Mouse (Mus musculus) forebrain, embryonic 15.5 days (tissue): ENCODE measurements at regions not wholly inside any gene's neighbourhood (a gene's known extent, or its start where the extent isn't known, plus 50 kb on each side); places are given as distances from the start of the nearest gene placed in this dataset.
"Not testable (repeated sequence)": the region's sequence is repeated elsewhere in the genome, so short reads cannot be mapped to it uniquely, and the experiment has no call there.

Experiments used
- ATAC-seq: fragments of 200-750 bp; cut with Nextera tagmentation; replicated peaks from 2 replicates; pipeline ENCODE4 v1.8.0; 2017; ENCODE audit warnings: mild to moderate bottlenecking, moderate TSS enrichment, moderate library complexity
- H3K27ac ChIP-seq: fragments of 300-500 bp; sonication (generic); replicated peaks from 2 replicates; pipeline ENCODE4 v1.5.1; 2015; ENCODE audit warnings: mild to moderate bottlenecking, inconsistent platforms
- H3K27me3 ChIP-seq: fragments of 300-500 bp; sonication (generic); 2 replicates; pipeline ENCODE4 v1.6.1; 2015; ENCODE audit warnings: inconsistent platforms
- H3K36me3 ChIP-seq: fragments of 300-500 bp; sonication (generic); 2 replicates; pipeline ENCODE4 v1.6.1; 2015; ENCODE audit warnings: mild to moderate bottlenecking, inconsistent platforms
- H3K4me1 ChIP-seq: fragments of 300-500 bp; sonication (generic); 2 replicates; pipeline ENCODE4 v1.6.1; 2015; ENCODE audit warnings: inconsistent platforms
- H3K4me2 ChIP-seq: fragments of 300-500 bp; sonication (generic); replicated peaks from 2 replicates; pipeline ENCODE4 v1.6.1; 2015; ENCODE audit warnings: mild to moderate bottlenecking, inconsistent platforms
- H3K4me3 ChIP-seq: fragments of 300-500 bp; sonication (generic); 2 replicates; pipeline ENCODE4 v1.5.1; 2015; ENCODE audit warnings: mild to moderate bottlenecking, inconsistent platforms
- H3K9ac ChIP-seq: fragments of 300-500 bp; sonication (generic); replicated peaks from 2 replicates; pipeline ENCODE4 v1.6.1; 2015; ENCODE audit warnings: mild to moderate bottlenecking, inconsistent platforms
- H3K9me3 ChIP-seq: fragments of 300-500 bp; sonication (generic); 2 replicates; pipeline ENCODE4 v1.6.1; 2016; ENCODE audit warnings: inconsistent platforms
- WGBS: fragments of 180-500 bp; shearing (Covaris S2); methylation state at CpG from one replicate; pipeline ENCODE4 v1.1.7; 2015; ENCODE audit warnings: mixed read lengths; 5-methylcytosine and 5-hydroxymethylcytosine counted together

GRCm38 (mm10) chr1:184669173-184669572, 63.2 kb downstream of the Hlx start:
- H3K9me3 ChIP-seq, H3K27me3 ChIP-seq, H3K36me3 ChIP-seq, H3K4me3 ChIP-seq, H3K27ac ChIP-seq, H3K4me2 ChIP-seq, H3K4me1 ChIP-seq, ATAC-seq, H3K9ac ChIP-seq: not testable (repeated sequence)
- 88% methylated on average over 5 of the region's 5 CpGs for WGBS

DNA sequence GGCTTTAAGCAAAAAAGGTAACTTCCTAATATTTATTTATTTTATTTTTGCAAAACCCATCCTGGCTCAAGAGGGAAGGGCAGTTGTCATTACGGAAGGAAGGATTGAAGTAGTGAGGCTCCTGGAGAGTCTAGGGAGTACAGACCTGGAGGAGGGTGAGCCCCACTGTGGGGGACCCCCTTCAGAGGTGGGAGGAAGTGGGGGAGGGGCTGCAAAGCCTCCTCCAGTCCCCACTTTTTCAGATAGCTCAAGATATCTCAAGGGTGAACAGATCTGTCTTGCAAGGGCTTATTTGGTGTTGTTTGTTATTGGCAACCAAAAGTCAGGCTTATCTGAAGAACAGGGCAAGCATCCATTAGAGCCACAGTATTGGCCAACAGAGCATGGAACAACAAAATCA, 64.0 kb downstream of the Hlx start:
- H3K9ac ChIP-seq, result no peak overlapping the region
- H3K27me3 ChIP-seq, result no peaks in the 10 kb centered on the region
- no peak overlapping the region for H3K4me2 ChIP-seq
- H3K4me1 ChIP-seq, result no peaks in the 10 kb centered on the region
- H3K27ac ChIP-seq, result no peak overlapping the region
- H3K36me3 ChIP-seq, result no peaks in the 10 kb centered on the region
- WGBS, result 83% methylated on average over 1 of the region's 1 CpGs
- H3K4me3 ChIP-seq, result no peak overlapping the region
- ATAC-seq, result no peak
- H3K9me3 ChIP-seq, result no peaks in the 10 kb centered on the region

DNA sequence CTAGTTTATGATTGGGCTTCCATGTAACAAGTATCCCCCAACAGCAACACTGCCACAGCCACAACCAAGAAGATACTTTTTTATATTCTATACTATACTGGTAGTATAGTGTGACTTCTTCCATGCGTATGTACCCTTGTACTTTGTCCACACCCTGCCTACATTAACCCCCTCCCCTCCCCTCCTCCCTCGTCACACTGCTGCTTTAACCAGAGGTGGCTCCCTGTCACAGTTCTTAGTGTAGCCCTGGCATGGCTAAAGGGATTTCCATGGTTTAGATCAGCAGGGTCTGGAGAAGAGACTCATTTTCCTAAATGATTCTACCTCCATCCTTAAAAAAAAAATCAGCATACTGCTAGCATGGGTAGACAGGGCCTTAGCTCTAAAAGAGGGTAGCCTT, 64.4 kb downstream of the Hlx start:
- Histone ChIP-seq H3K4me2 (no peak overlapping the region), H3K9ac (no peak overlapping the region), H3K4me3 (no peak overlapping the region), H3K36me3 (no peaks in the 10 kb centered on the region), H3K9me3 (no peaks in the 10 kb centered on the region), H3K27me3 (no peaks in the 10 kb centered on the region), H3K27ac (no peak overlapping the region), H3K4me1 (no peaks in the 10 kb centered on the region)
- ATAC-seq, result no peak
- WGBS, result 69% methylated on average over 2 of the region's 2 CpGs

DNA sequence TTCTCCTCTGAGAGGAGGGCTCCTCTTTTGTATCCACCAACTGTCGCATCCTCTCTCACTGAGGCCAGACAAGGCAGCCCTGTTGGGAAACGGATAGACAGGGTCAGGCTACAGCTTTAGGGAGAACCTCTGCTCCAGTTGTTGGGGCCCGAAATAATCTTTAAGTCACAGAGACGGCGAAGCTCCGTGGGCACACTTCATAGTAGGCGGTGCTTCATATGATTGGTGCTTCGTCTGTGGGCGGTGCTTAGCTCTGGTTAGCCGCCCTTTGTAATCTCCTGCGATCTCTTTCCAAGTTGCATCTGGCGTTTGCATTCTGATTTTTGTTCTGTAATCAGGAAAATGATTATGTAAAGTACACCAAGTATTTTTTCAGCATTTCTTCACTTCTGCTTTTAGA, 67.2 kb downstream of the Hlx start:
- no peak overlapping the region for H3K27ac ChIP-seq
- WGBS, result 83% methylated on average over 12 of the region's 12 CpGs
- H3K4me2 ChIP-seq, result no peak overlapping the region

DNA sequence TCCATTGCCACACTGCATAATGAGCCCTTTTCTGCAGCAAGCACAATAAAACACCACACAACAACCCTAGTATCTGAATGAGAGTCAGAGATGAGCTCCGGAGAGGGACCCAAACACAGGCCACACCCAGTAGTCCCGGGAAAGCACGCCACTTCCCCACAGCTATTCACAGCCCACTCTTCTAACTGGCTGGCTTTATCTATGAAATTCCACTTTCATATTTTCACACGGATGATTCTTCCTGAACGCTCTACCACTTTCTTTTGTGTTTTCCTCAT, 68.4 kb downstream of the Hlx start:
- no peak overlapping the region for H3K9ac ChIP-seq
- H3K9me3 ChIP-seq, result no peaks in the 10 kb centered on the region
- no peak for ATAC-seq
- no peak overlapping the region for H3K4me2 ChIP-seq
- no peak overlapping the region for H3K27ac ChIP-seq
- H3K36me3 ChIP-seq, result no peaks in the 10 kb centered on the region
- 62% methylated on average over 5 of the region's 5 CpGs for WGBS
- H3K4me3 ChIP-seq, result no peak overlapping the region
- no peaks in the 10 kb centered on the region for H3K27me3 ChIP-seq
- no peaks in the 10 kb centered on the region for H3K4me1 ChIP-seq

More for the DNA sequence above, 67.2 kb downstream of the Hlx start:
- no peak overlapping the region for H3K4me3 ChIP-seq
- no peak for ATAC-seq
- no peak overlapping the region for H3K9ac ChIP-seq
- H3K36me3 ChIP-seq, result no peaks in the 10 kb centered on the region
- H3K27me3 ChIP-seq, result no peaks in the 10 kb centered on the region
- H3K4me1 ChIP-seq, result no peaks in the 10 kb centered on the region
- no peaks in the 10 kb centered on the region for H3K9me3 ChIP-seq

- H3K27me3 ChIP-seq, result no peaks in the 10 kb centered on the region
- H3K9me3 ChIP-seq, result no peaks in the 10 kb centered on the region
- H3K27ac ChIP-seq, result no peak overlapping the region
- no peak overlapping the region for H3K9ac ChIP-seq
- no peak for ATAC-seq
- H3K4me3 ChIP-seq, result no peak overlapping the region
- H3K4me1 ChIP-seq, result no peaks in the 10 kb centered on the region
- H3K4me2 ChIP-seq, result no peak overlapping the region
- WGBS, result 75% methylated on average over 14 of the region's 14 CpGs
- no peaks in the 10 kb centered on the region for H3K36me3 ChIP-seq
Observed at GRCm38 (mm10) chr1:184663300-184664097, 68.9 kb downstream of the Hlx start.

GRCm38 (mm10) chr1:184650541-184651105, 81.8 kb downstream of the Hlx start:
- 86% methylated on average over 4 of the region's 4 CpGs for WGBS
- Histone ChIP-seq H3K4me2 (no peak overlapping the region), H3K36me3 (no peaks in the 10 kb centered on the region), H3K27ac (no peak overlapping the region), H3K4me3 (no peak overlapping the region), H3K27me3 (no peaks in the 10 kb centered on the region), H3K9me3 (no peaks in the 10 kb centered on the region), H3K9ac (no peak overlapping the region), H3K4me1 (no peaks in the 10 kb centered on the region)
- no peak for ATAC-seq

DNA sequence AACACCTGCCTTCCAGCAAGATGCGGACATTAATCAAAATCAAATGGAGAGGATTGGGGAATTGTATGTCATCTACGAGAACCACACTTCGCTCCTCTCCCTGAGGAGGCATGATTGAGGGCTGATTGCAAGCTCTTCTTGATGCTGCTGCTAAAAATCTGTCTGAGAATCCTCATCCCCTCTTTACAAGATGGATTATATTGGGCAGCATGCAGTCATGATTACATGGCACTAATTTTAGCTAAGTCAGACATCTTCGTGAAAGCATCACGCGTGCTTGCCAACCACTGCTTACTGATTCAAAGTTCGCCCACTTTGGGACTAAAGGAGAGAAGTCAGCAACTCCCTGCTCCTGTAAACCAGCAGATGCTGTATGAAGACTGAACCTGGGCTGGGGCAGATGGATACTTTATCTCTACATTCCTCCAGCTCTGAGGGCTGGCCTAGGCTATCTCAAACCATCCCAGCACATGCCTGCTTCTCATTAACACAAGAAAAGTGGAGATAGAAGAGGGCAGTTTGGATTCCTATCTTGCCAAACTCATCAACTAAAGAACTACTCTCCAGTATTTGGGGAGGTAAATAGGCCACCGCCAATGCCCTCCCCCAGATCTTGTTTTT, 84.4 kb downstream of the Hlx start:
- WGBS, result 90% methylated on average over 8 of the region's 8 CpGs
- Histone ChIP-seq H3K36me3 (no peaks in the 10 kb centered on the region), H3K4me1 (no peaks in the 10 kb centered on the region), H3K4me2 (no peak overlapping the region), H3K27ac (no peak overlapping the region), H3K4me3 (no peak overlapping the region), H3K9ac (no peak overlapping the region), H3K9me3 (no peaks in the 10 kb centered on the region), H3K27me3 (no peaks in the 10 kb centered on the region)
- no peak for ATAC-seq

- H3K4me3 ChIP-seq, result no peak overlapping the region
Observed at GRCm38 (mm10) chr1:184644767-184645598, 87.4 kb downstream of the Hlx start.

GRCm38 (mm10) chr1:184630695-184631475, 101.5 kb downstream of the Hlx start:
- Histone ChIP-seq H3K4me3 (no peak overlapping the region), H3K36me3 (no peaks in the 10 kb centered on the region), H3K4me1 (no peaks in the 10 kb centered on the region), H3K27me3 (no peaks in the 10 kb centered on the region), H3K4me2 (no peak overlapping the region), H3K9ac (no peak overlapping the region), H3K27ac (no peak overlapping the region), H3K9me3 (no peaks in the 10 kb centered on the region)
- WGBS, result 91% methylated on average over 13 of the region's 13 CpGs
- no peak for ATAC-seq

More at GRCm38 (mm10) chr1:184644767-184645598, 87.4 kb downstream of the Hlx start:
- Histone ChIP-seq H3K27me3 (no peaks in the 10 kb centered on the region), H3K36me3 (no peaks in the 10 kb centered on the region), H3K4me2 (no peak overlapping the region), H3K27ac (no peak overlapping the region), H3K9me3 (no peaks in the 10 kb centered on the region), H3K4me1 (no peaks in the 10 kb centered on the region), H3K9ac (no peak overlapping the region)
- no peak for ATAC-seq
- whole genome bisulfite sequencing, result 66% methylated on average over 9 of the region's 9 CpGs

DNA sequence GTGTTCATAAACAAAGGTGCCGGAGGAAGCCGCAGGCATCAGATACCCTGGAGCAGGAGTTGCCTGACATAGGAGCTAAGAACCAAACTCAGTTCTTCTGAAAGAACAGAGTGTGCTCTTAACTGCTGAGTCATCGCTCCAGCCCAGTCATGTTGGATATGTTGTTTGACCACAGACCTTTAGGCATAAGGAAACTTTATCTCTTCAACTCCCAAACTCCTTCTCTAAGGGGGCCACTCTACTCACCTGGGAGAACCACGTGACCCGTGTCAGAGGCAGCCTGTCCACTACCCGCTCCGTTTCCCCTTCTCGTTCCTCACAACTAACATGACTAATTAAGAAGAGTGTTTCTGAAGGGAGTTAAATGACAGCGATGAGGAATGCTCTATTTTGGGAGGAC, 103.2 kb downstream of the Hlx start:
- no peak overlapping the region for H3K9ac ChIP-seq
- H3K4me2 ChIP-seq, result no peak overlapping the region
- 85% methylated on average over 9 of the region's 9 CpGs for WGBS
- H3K9me3 ChIP-seq, result no peaks in the 10 kb centered on the region
- H3K27me3 ChIP-seq, result no peaks in the 10 kb centered on the region
- no peaks in the 10 kb centered on the region for H3K36me3 ChIP-seq
- no peak for ATAC-seq
- no peak overlapping the region for H3K27ac ChIP-seq
- no peak overlapping the region for H3K4me3 ChIP-seq
- H3K4me1 ChIP-seq, result no peaks in the 10 kb centered on the region
